Comparison of ENCODE assay signal across 21 mouse cellular contexts in genomic region chr6:6140370-6140769, GRCm38 (mm10).
A peak's percentile ranks its signal among the peaks of the same experiment; 100 is the strongest.
DNase-seq lines count a peak whose midpoint lies in the region; ATAC-seq and TF ChIP-seq lines count a peak whose summit lies in the region.
"Had no signal": no experiment of that assay in that cellular context is flagged by ENCODE, and none has a peak within 500 bp of the region (broad histone marks: within the 10 kb centered on the region; RNA-seq: fewer than 3 reads in every experiment).

No protein-coding gene starts in this region.

- 75% methylated on average over 3 of the region's 3 CpGs for WGBS in liver, postnatal 0 days (ENCODE audit: insufficient replicate concordance)
- 97% methylated on average over 3 of the region's 3 CpGs for WGBS in midbrain, embryonic 13.5 days

- TF ChIP-seq EP300 in ES-Bruce4 (IDR thresholded peaks at IDR 0.05; ENCODE audit: insufficient read depth, low read depth, low read length): peak; percentile 82
- no peak for TF ChIP-seq EP300 in liver, postnatal 0 days (IDR thresholded peaks at IDR 0.05; ENCODE audit: low read depth)

- H3K36me3 ChIP-seq in ES-Bruce4 (ENCODE audit: control insufficient read depth, insufficient read depth, low read length, poor library complexity, severe bottlenecking): peaks cover 2% of the 10 kb centered on the region; the same call in 1 of the 2 replicates
- H3K36me3 ChIP-seq in ES-E14 (ENCODE audit: control insufficient read depth, insufficient read depth, low read length, poor library complexity, severe bottlenecking): no peaks in the 10 kb centered on the region; the same call in 1 of the 2 replicates
- H3K36me3 ChIP-seq in liver, postnatal 0 days (replicated peaks; ENCODE audit: insufficient read depth, low read length): peaks cover 7% of the 10 kb centered on the region
- H3K36me3 ChIP-seq in midbrain, embryonic 13.5 days: 0 out of 2 replicates have a peak, but pooled peaks cover 5% of the 10 kb centered on the region
- H3K36me3 ChIP-seq: embryonic facial prominence, embryonic 13.5 days; embryonic facial prominence, embryonic 15.5 days; forebrain, embryonic 15.5 days had no signal

- TF ChIP-seq POLR2A in ES-Bruce4 (IDR thresholded peaks at IDR 0.05; ENCODE audit: insufficient read depth, low read length): no peak

- ATAC-seq in liver, postnatal 0 days: no peak
- no peak for ATAC-seq in midbrain, embryonic 13.5 days
- no peak for ATAC-seq in erythroblast, adult 5-6 weeks (replicated peaks; ENCODE audit: low FRiP score, poor library complexity, severe bottlenecking)
- ATAC-seq: forebrain, embryonic 13.5 days; forebrain, embryonic 15.5 days; forebrain, postnatal 0 days had no signal

- H3K4me3 ChIP-seq in ES-Bruce4 (ENCODE audit: low read depth, low read length) (no peak overlapping the region), ES-E14 (ENCODE audit: insufficient read depth in 1 of 2, low read depth in 1 of 2, low read length in 2 of 2, poor library complexity in 1 of 2, severe bottlenecking in 1 of 2) (no peak overlapping the region)
- H3K4me3 ChIP-seq in liver, postnatal 0 days (ENCODE audit: low read depth, low read length): no peak overlapping the region
- H3K4me3 ChIP-seq in midbrain, embryonic 13.5 days (replicated peaks): no peak overlapping the region
- H3K4me3 ChIP-seq: embryonic facial prominence, embryonic 13.5 days; embryonic facial prominence, embryonic 15.5 days; forebrain, embryonic 13.5 days; forebrain, embryonic 15.5 days had no signal

- in situ Hi-C loops in ES-E14 (cut with MboI; ENCODE audit: low sequenced_read_pairs in 2 of 2, unreplicated experiment in 2 of 2): no loop called here

- no peak for TF ChIP-seq CTCF in ES-Bruce4 (IDR thresholded peaks at IDR 0.05; ENCODE audit: low read depth, low read length)
- no peak for TF ChIP-seq CTCF in liver, postnatal 0 days (IDR thresholded peaks at IDR 0.05; ENCODE audit: low read depth)

- no peak overlapping the region for H3K4me2 ChIP-seq in liver, postnatal 0 days (ENCODE audit: low read depth, low read length)
- H3K4me2 ChIP-seq in midbrain, embryonic 13.5 days (replicated peaks): no peak overlapping the region
- H3K4me2 ChIP-seq: embryonic facial prominence, embryonic 13.5 days; embryonic facial prominence, embryonic 15.5 days; forebrain, embryonic 13.5 days; forebrain, embryonic 15.5 days had no signal

- no peaks in the 10 kb centered on the region; the same call in 1 of the 2 replicates for H3K9me3 ChIP-seq in ES-Bruce4 (replicated peaks; ENCODE audit: control insufficient read depth, insufficient read depth, low read length, poor library complexity, severe bottlenecking)
- no peaks in the 10 kb centered on the region for H3K9me3 ChIP-seq in ES-E14 (ENCODE audit: control insufficient read depth, insufficient read depth, low read depth, low read length)
- H3K9me3 ChIP-seq in liver, postnatal 0 days (ENCODE audit: low read length): no peaks in the 10 kb centered on the region
- H3K9me3 ChIP-seq in midbrain, embryonic 13.5 days: peaks cover 6% of the 10 kb centered on the region; the same call in 1 of the 2 replicates
- H3K9me3 ChIP-seq: embryonic facial prominence, embryonic 13.5 days; embryonic facial prominence, embryonic 15.5 days; forebrain, embryonic 15.5 days had no signal

- peaks cover 18% of the 10 kb centered on the region for H3K4me1 ChIP-seq in ES-Bruce4 (ENCODE audit: control insufficient read depth, insufficient read depth, low read length)
- peaks cover 9 to 18% of the 10 kb centered on the region in 2 experiments for H3K4me1 ChIP-seq in ES-E14 (ENCODE audit: control insufficient read depth in 2 of 2, insufficient read depth in 2 of 2, low read length in 2 of 2, poor library complexity in 1 of 2)
- H3K4me1 ChIP-seq in liver, postnatal 0 days (ENCODE audit: insufficient read depth): no peaks in the 10 kb centered on the region
- no peaks in the 10 kb centered on the region for H3K4me1 ChIP-seq in midbrain, embryonic 13.5 days (replicated peaks)
- H3K4me1 ChIP-seq: embryonic facial prominence, embryonic 15.5 days; forebrain, embryonic 15.5 days had no signal

- H3K9ac ChIP-seq in ES-Bruce4 (ENCODE audit: low read depth, poor library complexity, severe bottlenecking) (0 out of 2 replicates have a peak overlapping the region, but pooled peaks have one; percentile 39), ES-E14 (ENCODE audit: insufficient read depth, low read depth, low read length, poor library complexity, severe bottlenecking) (no peak overlapping the region)
- H3K9ac ChIP-seq in liver, postnatal 0 days (replicated peaks): no peak overlapping the region
- H3K9ac ChIP-seq in midbrain, embryonic 13.5 days (replicated peaks): no peak overlapping the region
- H3K9ac ChIP-seq: embryonic facial prominence, embryonic 13.5 days; embryonic facial prominence, embryonic 15.5 days; forebrain, embryonic 13.5 days; forebrain, embryonic 15.5 days; forebrain, postnatal 0 days had no signal

- H3K27ac ChIP-seq in ES-Bruce4 (ENCODE audit: insufficient read depth, low read length): peak overlapping the region; percentile 98
- peak overlapping the region; percentile 85; the same call in 1 of the 2 replicates for H3K27ac ChIP-seq in ES-E14 (ENCODE audit: insufficient read depth, low read depth, low read length, poor library complexity, severe bottlenecking)
- no peak overlapping the region for H3K27ac ChIP-seq in liver, postnatal 0 days (ENCODE audit: low read depth)
- H3K27ac ChIP-seq in midbrain, embryonic 13.5 days: no peak overlapping the region
- H3K27ac ChIP-seq: embryonic facial prominence, embryonic 13.5 days; embryonic facial prominence, embryonic 15.5 days; forebrain, embryonic 13.5 days; forebrain, embryonic 15.5 days had no signal

- peak; percentile 57 for DNase-seq in ES-E14 (ENCODE audit: low read depth, low spot score)
- DNase-seq in ZHBTc4 (ENCODE audit: low read depth, low spot score): peak; percentile 85
- no peak for DNase-seq in liver, postnatal 0 days
- DNase-seq: adrenal gland, adult 2 months; adrenal gland, postnatal 10 days; adrenal gland, postnatal 25 days; cerebellum, adult 11 months; cerebellum, adult 18-20 months; cerebellum, adult 8-10 months; cerebellum, adult 9-11 months; cerebellum, postnatal 14 days; cerebellum, postnatal 36 days; embryo, embryonic 11 days; forebrain, postnatal 0 days had no signal

- H3K27me3 ChIP-seq in ES-Bruce4 (ENCODE audit: control insufficient read depth, insufficient read depth, low read length, poor library complexity, severe bottlenecking): no peaks in the 10 kb centered on the region
- no peaks in the 10 kb centered on the region for H3K27me3 ChIP-seq in liver, postnatal 0 days (ENCODE audit: insufficient read depth, low read length)
- no peaks in the 10 kb centered on the region for H3K27me3 ChIP-seq in midbrain, embryonic 13.5 days
- H3K27me3 ChIP-seq: embryonic facial prominence, embryonic 13.5 days; embryonic facial prominence, embryonic 15.5 days; forebrain, embryonic 13.5 days; forebrain, embryonic 15.5 days had no signal

TF ChIP-seq in ES-E14, 5 proteins besides CTCF, POLR2A, EP300 and RAD21:
- no peak for TF ChIP-seq HCFC1 (IDR thresholded peaks at IDR 0.05; ENCODE audit: borderline replicate concordance, insufficient read depth, low read length)
- peak; percentile 58; the same call in 1 of the 2 replicates for TF ChIP-seq CHD2 (IDR thresholded peaks at IDR 0.05; ENCODE audit: low read depth, low read length)

Comparison
In these comparisons a context has a peak if more than half of its experiments do, and no peak if none do; other contexts are left out.
1. H3K27ac ChIP-seq: peak in ES-Bruce4 (single experiment) and ES-E14 (single experiment); none in liver, postnatal 0 days (single experiment) and midbrain, embryonic 13.5 days (single experiment).